Mouse (Mus musculus) layer of hippocampus, postnatal 36 days (tissue): ENCODE measurements at regions not wholly inside any gene's neighbourhood (a gene's known extent, or its start where the extent isn't known, plus 50 kb on each side); places are given as distances from the start of the nearest gene placed in this dataset.
A peak's percentile ranks its signal among the peaks of the same experiment; 100 is the strongest.

ENCODE experiments used
- DNase-seq, 2 experiments: peaks; one replicate each; pipeline ENCODE4 v3.0.0; 2022
- microRNA-seq, 2 experiments: library from miRNA; unstranded; fragments of <30 nt; microRNA quantifications; one replicate each; pipeline ENCODE4 v1.2.0; 2021

- DNase-seq = no peak
Measured at GRCm38 (mm10) chr6:31330868-31331267, 67.7 kb upstream of the Mkln1 start.

- no peak for DNase-seq
Measured at GRCm38 (mm10) chr6:31332254-31332653, 66.3 kb upstream of the Mkln1 start.

- DNase-seq = no peak
Measured at GRCm38 (mm10) chr6:31332714-31333113, 65.8 kb upstream of the Mkln1 start.

GRCm38 (mm10) chr6:31333228-31333922 is 65.2 kb upstream of the Mkln1 start:
- DNase-seq = no peak

GRCm38 (mm10) chr6:31334086-31334485 is 64.4 kb upstream of the Mkln1 start:
- no peak for DNase-seq

GRCm38 (mm10) chr6:31339122-31339947 is 59.2 kb upstream of the Mkln1 start:
- DNase-seq = no peak

GRCm38 (mm10) chr6:31339948-31340250 is 58.6 kb upstream of the Mkln1 start:
- DNase-seq = peak in 1 of 2 experiments; percentile 27

GRCm38 (mm10) chr6:31345366-31346084 is 53.0 kb upstream of the Mkln1 start:
- DNase-seq = no peak

GRCm38 (mm10) chr6:31348333-31348732 is 50.2 kb upstream of the Mkln1 start:
- no peak for DNase-seq

Small RNAs in the stretch of these regions (microRNA-seq; reads per million reads assigned to microRNA genes)
- gene Mir29a = 9,137 to 13,818 reads per million in 2 experiments
- gene Mir29b-1 = 35.8 to 40.4 reads per million in 2 experiments
